Mouse (Mus musculus): Measurements from ENCODE around the gene Smok3b. TPM values are rescaled to one million over a fixed set of nuclear protein-coding genes. Genes with fewer than 3 reads are reported as not detected.
"Not testable (repeated sequence)": the region's sequence is repeated elsewhere in the genome, so short reads cannot be mapped to it uniquely, and the experiment has no call there.

The Smok3b gene
- not detected in 2 replicates for polyA plus RNA-seq (2014; fragmentation: Nextera tagmentation; extraction: Ambion mirVana)

DNA sequence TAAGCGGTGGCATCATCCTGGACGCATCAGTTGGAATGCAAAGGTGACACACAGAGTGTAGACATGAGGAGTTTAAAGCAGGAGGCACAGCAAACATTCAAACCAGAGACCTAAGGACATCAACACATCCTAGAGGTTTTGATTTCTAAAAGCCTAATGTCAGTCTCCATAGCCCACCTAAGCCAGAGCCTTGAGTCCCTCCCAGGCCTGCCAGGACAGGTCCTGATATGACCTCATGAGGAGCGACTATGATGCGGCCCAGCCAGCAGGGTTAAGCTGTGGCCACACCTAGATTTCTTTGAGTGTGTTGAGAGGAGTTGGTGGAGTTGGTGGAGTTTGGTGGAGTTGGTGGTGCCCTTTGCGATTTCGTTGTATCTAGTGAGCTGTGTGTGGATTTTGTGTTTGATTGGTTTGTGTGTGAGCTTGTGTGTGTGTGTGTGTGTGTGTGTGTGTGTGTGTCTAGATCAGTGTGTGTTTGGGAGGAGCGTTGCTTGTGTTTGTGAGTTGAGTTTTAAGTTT, at the start of gene Smok3b, which contains the start of gene Smok3a:
TSS of gene Smok3b (plus strand) at position 469 of the 519 bp plus-strand sequence.
TSS of gene Smok3a (plus strand) at position 301 of the 519 bp plus-strand sequence.
- not testable (repeated sequence) for ATAC-seq (replicated peaks; ENCODE audit: low FRiP score); H3K9ac ChIP-seq (ENCODE audit: low read depth, low read length); H3K4me1 ChIP-seq (replicated peaks; ENCODE audit: control insufficient read depth, insufficient read depth, low read length); H3K27ac ChIP-seq (ENCODE audit: low read depth, low read length); H3K27me3 ChIP-seq (replicated peaks; ENCODE audit: control insufficient read depth, insufficient read depth, low read length); H3K36me3 ChIP-seq (ENCODE audit: control insufficient read depth, insufficient read depth, low read length); H3K9me3 ChIP-seq (ENCODE audit: control insufficient read depth, low read length); DNase-seq (ENCODE audit: low spot score); H3K4me3 ChIP-seq (ENCODE audit: low read depth, low read length); H3K4me2 ChIP-seq
- 90% methylated on average over 3 of the region's 7 CpGs for WGBS

DNA sequence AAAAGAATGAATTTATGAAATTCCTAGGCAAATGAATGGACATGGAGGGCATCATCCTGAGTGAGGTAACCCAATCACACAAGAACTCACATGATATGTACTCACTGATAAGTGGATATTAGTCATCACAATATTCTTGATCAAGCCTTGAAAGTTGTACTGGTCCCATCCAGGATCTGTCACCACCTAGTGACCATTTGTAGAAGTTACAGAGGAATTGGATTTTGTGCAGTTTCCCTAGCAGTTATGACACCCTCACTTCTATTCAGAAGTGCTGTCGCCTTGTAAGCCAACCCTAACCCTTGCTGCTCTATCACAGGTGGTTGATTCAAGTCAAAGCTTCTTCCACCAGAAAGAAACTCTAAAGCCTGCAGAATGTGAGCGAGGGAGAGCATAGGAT, 48.1 kb upstream of the Smok3b start:
- H3K9ac ChIP-seq (ENCODE audit: low read depth, low read length) = no peak overlapping the region
- no peak overlapping the region for H3K4me3 ChIP-seq (ENCODE audit: low read depth, low read length)
- WGBS = 63% methylated on average over 2 of the region's 2 CpGs
- no peak overlapping the region for H3K27ac ChIP-seq (ENCODE audit: low read depth, low read length)
- H3K9me3 ChIP-seq (ENCODE audit: control insufficient read depth, low read length) = no peaks in the 10 kb centered on the region
- H3K36me3 ChIP-seq (ENCODE audit: control insufficient read depth, insufficient read depth, low read length) = no peaks in the 10 kb centered on the region
- no peaks in the 10 kb centered on the region for H3K4me1 ChIP-seq (replicated peaks; ENCODE audit: control insufficient read depth, insufficient read depth, low read length)
- DNase-seq (ENCODE audit: low spot score) = no peak
- no peak for ATAC-seq (replicated peaks; ENCODE audit: low FRiP score)
- H3K27me3 ChIP-seq (replicated peaks; ENCODE audit: control insufficient read depth, insufficient read depth, low read length) = no peaks in the 10 kb centered on the region
- no peak overlapping the region for H3K4me2 ChIP-seq

DNA sequence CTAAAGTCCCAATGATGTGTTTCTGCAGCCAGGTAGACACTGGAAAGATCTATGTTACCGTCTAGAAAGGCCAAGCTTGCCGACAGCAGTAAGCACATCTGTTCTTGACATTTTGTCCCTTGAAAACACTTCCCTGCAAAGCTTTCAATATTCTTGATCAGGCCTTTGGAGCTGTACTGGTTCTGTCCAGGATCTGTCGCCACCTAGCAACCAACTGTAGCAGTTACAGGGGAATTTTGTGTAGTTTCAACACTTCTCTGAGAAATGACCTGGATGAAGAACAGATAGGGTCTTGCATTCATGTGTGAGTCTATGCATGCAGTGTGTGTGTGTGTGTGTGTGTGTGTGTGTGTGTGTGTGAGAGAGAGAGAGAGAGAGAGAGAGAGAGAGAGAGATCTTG, 47.5 kb upstream of the Smok3b start:
- ATAC-seq (replicated peaks; ENCODE audit: low FRiP score) = no peak
- Histone ChIP-seq H3K9me3 (ENCODE audit: control insufficient read depth, low read length) (no peaks in the 10 kb centered on the region), H3K27me3 (replicated peaks; ENCODE audit: control insufficient read depth, insufficient read depth, low read length) (no peaks in the 10 kb centered on the region), H3K4me2 (no peak overlapping the region), H3K36me3 (ENCODE audit: control insufficient read depth, insufficient read depth, low read length) (no peaks in the 10 kb centered on the region), H3K27ac (ENCODE audit: low read depth, low read length) (no peak overlapping the region), H3K4me3 (ENCODE audit: low read depth, low read length) (no peak overlapping the region), H3K9ac (ENCODE audit: low read depth, low read length) (no peak overlapping the region), H3K4me1 (replicated peaks; ENCODE audit: control insufficient read depth, insufficient read depth, low read length) (no peaks in the 10 kb centered on the region)
- WGBS = 46% methylated on average over 3 of the region's 3 CpGs
- DNase-seq (ENCODE audit: low spot score) = no peak

DNA sequence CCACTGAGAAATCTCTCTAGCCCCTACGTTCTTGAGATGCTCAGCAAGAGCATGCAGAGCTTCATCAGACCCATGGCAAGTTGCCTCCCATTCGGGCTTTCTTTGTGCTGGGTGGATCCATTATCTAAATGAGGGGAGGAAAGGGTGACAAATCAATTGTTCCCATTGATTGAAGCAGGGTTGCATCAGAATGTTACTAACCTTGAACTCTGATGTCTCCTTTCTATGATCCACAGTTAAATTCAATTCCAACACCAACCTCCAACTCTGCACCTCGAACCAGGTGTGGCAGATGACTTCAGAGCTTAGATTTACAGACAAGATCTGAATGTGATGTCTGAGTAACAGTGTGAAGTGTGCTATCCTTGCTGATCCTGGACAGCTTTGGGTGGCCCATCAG, 46.5 kb upstream of the Smok3b start:
- Histone ChIP-seq H3K4me3 (ENCODE audit: low read depth, low read length) (no peak overlapping the region), H3K4me2 (no peak overlapping the region), H3K36me3 (ENCODE audit: control insufficient read depth, insufficient read depth, low read length) (no peaks in the 10 kb centered on the region), H3K27me3 (replicated peaks; ENCODE audit: control insufficient read depth, insufficient read depth, low read length) (no peaks in the 10 kb centered on the region), H3K27ac (ENCODE audit: low read depth, low read length) (no peak overlapping the region), H3K9ac (ENCODE audit: low read depth, low read length) (no peak overlapping the region), H3K9me3 (ENCODE audit: control insufficient read depth, low read length) (no peaks in the 10 kb centered on the region), H3K4me1 (replicated peaks; ENCODE audit: control insufficient read depth, insufficient read depth, low read length) (no peaks in the 10 kb centered on the region)
- ATAC-seq (replicated peaks; ENCODE audit: low FRiP score) (no peak), DNase-seq (ENCODE audit: low spot score) (no peak)
- WGBS = 46% methylated on average over 3 of the region's 3 CpGs

DNA sequence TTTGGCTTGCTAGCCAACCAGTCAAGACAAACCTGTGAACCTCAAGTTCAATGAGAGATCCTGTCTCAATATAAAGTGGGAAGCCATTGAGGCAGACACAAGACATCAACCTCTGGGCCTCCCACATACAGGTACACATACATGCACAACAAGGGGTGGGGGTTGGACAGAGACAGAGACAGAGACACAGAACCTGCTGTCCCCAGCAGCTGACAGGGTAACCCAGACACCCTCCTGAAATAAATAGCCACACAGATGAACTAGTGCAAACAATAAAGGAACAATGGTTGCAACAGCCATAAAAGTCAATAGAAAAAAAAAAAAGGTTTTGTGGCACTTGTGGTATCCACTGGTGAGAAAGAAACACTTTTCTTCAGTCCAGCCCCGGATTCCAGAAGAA, 45.8 kb upstream of the Smok3b start:
- no peak overlapping the region for H3K4me2 ChIP-seq
- H3K4me3 ChIP-seq (ENCODE audit: low read depth, low read length) = no peak overlapping the region
- DNase-seq (ENCODE audit: low spot score) (no peak), ATAC-seq (replicated peaks; ENCODE audit: low FRiP score) (no peak)
- 39% methylated on average over 1 of the region's 1 CpGs for WGBS
- H3K36me3 ChIP-seq (ENCODE audit: control insufficient read depth, insufficient read depth, low read length) = no peaks in the 10 kb centered on the region
- no peak overlapping the region for H3K9ac ChIP-seq (ENCODE audit: low read depth, low read length)
- H3K27ac ChIP-seq (ENCODE audit: low read depth, low read length) = no peak overlapping the region
- no peaks in the 10 kb centered on the region for H3K4me1 ChIP-seq (replicated peaks; ENCODE audit: control insufficient read depth, insufficient read depth, low read length)
- H3K27me3 ChIP-seq (replicated peaks; ENCODE audit: control insufficient read depth, insufficient read depth, low read length) = no peaks in the 10 kb centered on the region
- no peaks in the 10 kb centered on the region for H3K9me3 ChIP-seq (ENCODE audit: control insufficient read depth, low read length)

DNA sequence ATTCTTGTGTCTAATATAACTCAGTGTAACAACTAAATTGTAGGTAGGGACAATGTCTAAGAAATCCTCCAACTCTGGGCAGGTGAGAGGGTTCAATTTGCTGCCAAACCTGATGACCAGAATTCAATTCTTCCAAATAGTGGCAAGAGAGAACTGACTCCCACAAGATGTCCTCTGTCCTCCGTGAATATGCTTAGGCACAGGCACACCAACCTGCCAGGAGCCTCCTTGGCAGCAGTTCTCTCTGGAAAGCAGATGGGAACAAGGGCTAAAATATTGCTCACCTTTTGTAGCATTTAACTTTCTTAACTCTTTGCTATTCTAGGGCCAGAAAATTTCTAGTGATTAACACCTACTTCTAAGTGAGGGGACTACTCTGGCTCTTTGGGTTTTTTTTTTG, 43.9 kb upstream of the Smok3b start:
- H3K4me2 ChIP-seq = no peak overlapping the region
- DNase-seq (ENCODE audit: low spot score) (no peak), ATAC-seq (replicated peaks; ENCODE audit: low FRiP score) (no peak)
- no peaks in the 10 kb centered on the region for H3K36me3 ChIP-seq (ENCODE audit: control insufficient read depth, insufficient read depth, low read length)
- H3K27me3 ChIP-seq (replicated peaks; ENCODE audit: control insufficient read depth, insufficient read depth, low read length) = no peaks in the 10 kb centered on the region
- H3K4me3 ChIP-seq (ENCODE audit: low read depth, low read length) = no peak overlapping the region
- H3K27ac ChIP-seq (ENCODE audit: low read depth, low read length) = no peak overlapping the region
- H3K9me3 ChIP-seq (ENCODE audit: control insufficient read depth, low read length) = no peaks in the 10 kb centered on the region
- H3K9ac ChIP-seq (ENCODE audit: low read depth, low read length) = no peak overlapping the region
- H3K4me1 ChIP-seq (replicated peaks; ENCODE audit: control insufficient read depth, insufficient read depth, low read length) = no peaks in the 10 kb centered on the region
- 35% methylated on average over 1 of the region's 1 CpGs for WGBS

DNA sequence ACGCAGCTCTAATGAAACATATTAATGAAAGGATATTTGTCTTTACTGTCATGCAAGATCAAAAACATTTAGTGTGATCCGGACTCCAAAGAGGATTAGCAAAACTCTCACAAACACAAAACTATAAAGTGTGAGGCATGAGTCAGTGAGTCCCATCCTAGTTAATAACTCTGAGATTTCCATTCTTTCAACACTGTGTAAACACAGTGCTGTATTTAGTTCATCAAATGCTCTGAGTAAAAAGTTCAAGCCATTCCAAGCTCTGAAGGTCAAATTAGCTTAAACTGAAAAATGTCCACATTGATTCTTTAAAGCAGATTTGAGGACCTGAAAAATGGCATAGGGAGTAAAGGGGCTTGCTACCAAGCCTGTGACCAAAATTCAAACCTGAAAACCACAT, 42.1 kb upstream of the Smok3b start:
- Histone ChIP-seq H3K9me3 (ENCODE audit: control insufficient read depth, low read length) (no peaks in the 10 kb centered on the region), H3K4me2 (no peak overlapping the region), H3K27me3 (replicated peaks; ENCODE audit: control insufficient read depth, insufficient read depth, low read length) (no peaks in the 10 kb centered on the region), H3K27ac (ENCODE audit: low read depth, low read length) (no peak overlapping the region), H3K36me3 (ENCODE audit: control insufficient read depth, insufficient read depth, low read length) (no peaks in the 10 kb centered on the region), H3K4me3 (ENCODE audit: low read depth, low read length) (no peak overlapping the region), H3K4me1 (replicated peaks; ENCODE audit: control insufficient read depth, insufficient read depth, low read length) (no peaks in the 10 kb centered on the region), H3K9ac (ENCODE audit: low read depth, low read length) (no peak overlapping the region)
- WGBS = 61% methylated on average over 2 of the region's 2 CpGs
- no peak for ATAC-seq (replicated peaks; ENCODE audit: low FRiP score)
- no peak for DNase-seq (ENCODE audit: low spot score)

DNA sequence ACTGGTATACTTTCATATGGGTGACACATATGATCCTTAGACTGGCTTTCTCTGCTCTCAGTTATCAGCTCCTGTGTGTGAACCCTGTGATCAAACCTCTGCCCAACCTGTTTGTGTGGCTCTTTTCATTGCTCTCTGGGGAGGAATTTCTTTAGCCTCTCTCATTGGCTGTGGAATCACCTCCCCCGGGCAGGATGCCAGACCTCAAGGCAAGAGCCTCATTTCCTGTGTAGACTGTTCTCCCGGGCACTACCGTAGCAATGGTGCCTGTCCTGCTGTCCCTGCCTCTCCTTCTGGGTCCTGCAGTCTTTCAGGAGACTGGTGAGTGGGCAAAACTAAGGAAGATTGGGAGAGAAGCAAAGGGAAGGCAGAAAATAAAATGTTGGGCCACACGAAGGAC, 39.9 kb upstream of the Smok3b start, which contains the start of gene Azgp1:
TSS of gene Azgp1 (plus strand) at position 221 of the 400 bp plus-strand sequence.
- H3K36me3 ChIP-seq (ENCODE audit: control insufficient read depth, insufficient read depth, low read length) = no peaks in the 10 kb centered on the region
- H3K4me2 ChIP-seq = no peak within 1 kb of the TSS
- H3K27me3 ChIP-seq (replicated peaks; ENCODE audit: control insufficient read depth, insufficient read depth, low read length) = no peaks in the 10 kb centered on the region
- DNase-seq (ENCODE audit: low spot score) = no peak
- H3K9ac ChIP-seq (ENCODE audit: low read depth, low read length) = no peak within 1 kb of the TSS
- ATAC-seq (replicated peaks; ENCODE audit: low FRiP score) = no peak
- WGBS = 51% methylated on average over 4 of the region's 4 CpGs
- H3K9me3 ChIP-seq (ENCODE audit: control insufficient read depth, low read length) = no peaks in the 10 kb centered on the region
- H3K4me3 ChIP-seq (ENCODE audit: low read depth, low read length) = no peak within 1 kb of the TSS
- no peak within 1 kb of the TSS for H3K27ac ChIP-seq (ENCODE audit: low read depth, low read length)
- H3K4me1 ChIP-seq (replicated peaks; ENCODE audit: control insufficient read depth, insufficient read depth, low read length) = no peaks in the 10 kb centered on the region

DNA sequence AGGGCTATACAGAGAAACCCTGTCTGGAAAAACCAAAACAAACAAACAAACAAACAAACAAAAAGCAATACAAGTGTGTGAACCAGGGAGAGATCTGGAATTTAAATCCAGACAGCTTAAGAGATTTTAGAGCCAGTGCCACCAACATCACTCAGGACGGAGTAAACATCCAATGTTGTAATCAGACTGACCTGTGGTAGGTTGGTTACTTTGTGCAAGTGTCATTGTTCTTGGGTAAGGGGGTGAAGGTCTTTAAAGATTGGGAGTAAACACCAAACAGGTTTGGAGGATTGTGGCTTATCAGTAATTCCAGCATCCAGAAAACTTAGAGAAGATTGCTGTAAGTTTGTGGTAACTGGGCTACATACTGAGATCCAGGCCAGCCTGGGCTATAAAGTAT, 34.9 kb upstream of the Smok3b start:
- no peak for DNase-seq (ENCODE audit: low spot score)
- Histone ChIP-seq H3K4me1 (replicated peaks; ENCODE audit: control insufficient read depth, insufficient read depth, low read length) (no peaks in the 10 kb centered on the region), H3K9ac (ENCODE audit: low read depth, low read length) (no peak overlapping the region), H3K36me3 (ENCODE audit: control insufficient read depth, insufficient read depth, low read length) (no peaks in the 10 kb centered on the region), H3K27me3 (replicated peaks; ENCODE audit: control insufficient read depth, insufficient read depth, low read length) (no peaks in the 10 kb centered on the region), H3K4me2 (no peak overlapping the region), H3K27ac (ENCODE audit: low read depth, low read length) (no peak overlapping the region), H3K9me3 (ENCODE audit: control insufficient read depth, low read length) (no peaks in the 10 kb centered on the region), H3K4me3 (ENCODE audit: low read depth, low read length) (no peak overlapping the region)
- no peak for ATAC-seq (replicated peaks; ENCODE audit: low FRiP score)
- WGBS = 84% methylated on average over 1 of the region's 1 CpGs
